Mouse (Mus musculus) embryonic stem cell, embryonic (primary cell): ENCODE data around the gene Babam2.

ENCODE experiments used
- CTCF ChIA-PET, 4 experiments: fragments of 300-600 bp in 2 of 4; fragments of 350-600 bp in 2 of 4; sonication (Branson Sonifier 250); formaldehyde crosslinking; loops; one replicate each; lab custom pipeline; 2022; ENCODE audit warnings: inconsistent platforms in 2 of 4; lab: Charles Lee
- POLR2A ChIA-PET, 4 experiments: fragments of 300-600 bp in 2 of 4; fragments of 350-600 bp in 2 of 4; sonication (Branson Sonifier 250); formaldehyde crosslinking; loops; one replicate each; lab custom pipeline; 2022; ENCODE audit warnings: antibody characterized with exemption in 4 of 4, inconsistent platforms in 1 of 4; lab: Charles Lee

Babam2 gene

GRCm38 (mm10) chr5:32053476-32053875, 356.0 kb downstream of the Babam2 start:
- ChIA-PET CTCF (interaction anchor here in 1 of 4 experiments (0.6 kb wide), 1 partner anchor 19 kb away, joined by 3 read pairs; no protein-coding TSS in a partner anchor), POLR2A (interaction anchor here in 3 of 4 experiments (0.5 to 1.2 kb wide), 7 partner anchors 11 to 1560 kb away, joined by 3 to 5 read pairs (median 3); no protein-coding TSS in a partner anchor)

- ChIA-PET POLR2A (interaction anchor here in 1 of 4 experiments (0.7 to 1.1 kb wide), 2 partner anchors 8 to 332 kb away, joined by 3 read pairs; no protein-coding TSS in a partner anchor), CTCF (interaction anchor here in 1 of 4 experiments (0.6 kb wide), 1 partner anchor 84 kb away, joined by 3 read pairs; no protein-coding TSS in a partner anchor)
Observed at GRCm38 (mm10) chr5:32055676-32056075, 358.2 kb downstream of the Babam2 start.

GRCm38 (mm10) chr5:32056126-32056525, 358.6 kb downstream of the Babam2 start:
- ChIA-PET POLR2A (interaction anchor here in 2 of 4 experiments (0.6 to 0.7 kb wide), 2 partner anchors 10 to 332 kb away, joined by 3 read pairs; no protein-coding TSS in a partner anchor), CTCF (no interaction called here)

DNA sequence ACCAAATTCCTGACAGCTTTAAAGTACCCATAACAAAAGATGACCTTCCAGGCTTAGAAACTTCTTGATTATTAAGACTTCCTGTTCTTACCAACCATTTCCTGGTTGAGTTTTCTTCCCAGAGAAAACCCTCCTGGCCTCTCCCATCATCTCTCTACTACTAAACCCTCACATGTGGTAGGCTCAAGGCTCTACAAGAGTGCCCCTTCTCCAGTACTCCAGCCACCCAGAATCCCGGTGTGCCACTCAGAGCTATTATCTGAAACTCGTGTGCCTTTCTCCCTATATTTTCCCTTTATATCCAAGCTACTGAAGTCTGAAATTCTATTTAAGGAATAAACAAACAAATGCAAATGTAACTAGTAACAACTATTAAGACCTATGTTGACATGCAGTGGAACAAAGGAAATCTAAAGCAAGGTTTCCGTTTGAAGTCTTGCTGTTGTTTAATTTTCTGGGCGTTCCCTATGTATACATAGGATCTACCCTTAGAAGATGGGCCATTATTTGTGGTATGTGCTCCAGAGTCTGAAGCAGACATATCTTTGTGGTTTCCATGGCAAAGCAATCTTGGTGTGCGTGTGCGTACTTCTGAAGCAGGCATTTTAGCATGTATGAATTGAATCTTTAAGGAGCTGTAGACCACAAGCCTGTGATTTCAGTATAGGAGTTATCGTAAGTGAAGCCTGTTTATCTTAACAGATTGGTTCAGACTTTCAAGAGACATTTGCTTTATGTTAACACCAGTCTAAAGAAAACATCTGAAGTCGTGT, 361.2 kb downstream of the Babam2 start:
- CTCF ChIA-PET: no interaction called here

GRCm38 (mm10) chr5:32059254-32059796, 361.8 kb downstream of the Babam2 start:
- ChIA-PET CTCF (interaction anchor here in 1 of 4 experiments (1.0 kb wide), 1 partner anchor 17 kb away, joined by 4 read pairs; no protein-coding TSS in a partner anchor), POLR2A (no interaction called here)

More for the DNA sequence above, 361.2 kb downstream of the Babam2 start:
- POLR2A ChIA-PET: no interaction called here

DNA sequence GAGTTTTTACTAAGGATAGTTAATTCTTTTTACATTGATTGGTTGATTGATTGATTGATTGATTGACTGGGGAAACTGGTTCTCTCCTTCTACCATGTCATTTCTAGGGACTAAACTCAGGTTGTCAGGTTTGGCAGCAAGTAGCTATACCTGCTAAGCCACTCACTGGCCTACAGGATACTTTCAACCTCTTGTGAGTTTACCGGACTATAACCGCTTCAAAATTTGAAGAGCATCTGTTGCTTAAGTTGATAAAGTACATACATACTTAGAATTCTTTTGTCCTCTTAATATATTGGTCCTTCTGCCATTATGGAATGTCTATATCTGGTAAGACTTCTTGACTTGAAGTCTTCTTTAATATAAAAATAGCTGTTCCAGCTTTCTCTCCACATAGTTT, 363.0 kb downstream of the Babam2 start:
- CTCF ChIA-PET: interaction anchor here in 1 of 4 experiments (1.0 kb wide), 1 partner anchor 16 kb away, joined by 4 read pairs; no protein-coding TSS in a partner anchor

GRCm38 (mm10) chr5:32061854-32062253, 364.4 kb downstream of the Babam2 start:
- POLR2A ChIA-PET: interaction anchor here in 1 of 4 experiments (1.0 kb wide), 2 partner anchors 9 to 11 kb away, joined by 3 read pairs; no protein-coding TSS in a partner anchor
- CTCF ChIA-PET: no interaction called here

More for the DNA sequence above, 363.0 kb downstream of the Babam2 start:
- POLR2A ChIA-PET: interaction anchor here in 1 of 4 experiments (0.7 kb wide), 1 partner anchor 921 kb away, joined by 3 read pairs; no protein-coding TSS in a partner anchor

DNA sequence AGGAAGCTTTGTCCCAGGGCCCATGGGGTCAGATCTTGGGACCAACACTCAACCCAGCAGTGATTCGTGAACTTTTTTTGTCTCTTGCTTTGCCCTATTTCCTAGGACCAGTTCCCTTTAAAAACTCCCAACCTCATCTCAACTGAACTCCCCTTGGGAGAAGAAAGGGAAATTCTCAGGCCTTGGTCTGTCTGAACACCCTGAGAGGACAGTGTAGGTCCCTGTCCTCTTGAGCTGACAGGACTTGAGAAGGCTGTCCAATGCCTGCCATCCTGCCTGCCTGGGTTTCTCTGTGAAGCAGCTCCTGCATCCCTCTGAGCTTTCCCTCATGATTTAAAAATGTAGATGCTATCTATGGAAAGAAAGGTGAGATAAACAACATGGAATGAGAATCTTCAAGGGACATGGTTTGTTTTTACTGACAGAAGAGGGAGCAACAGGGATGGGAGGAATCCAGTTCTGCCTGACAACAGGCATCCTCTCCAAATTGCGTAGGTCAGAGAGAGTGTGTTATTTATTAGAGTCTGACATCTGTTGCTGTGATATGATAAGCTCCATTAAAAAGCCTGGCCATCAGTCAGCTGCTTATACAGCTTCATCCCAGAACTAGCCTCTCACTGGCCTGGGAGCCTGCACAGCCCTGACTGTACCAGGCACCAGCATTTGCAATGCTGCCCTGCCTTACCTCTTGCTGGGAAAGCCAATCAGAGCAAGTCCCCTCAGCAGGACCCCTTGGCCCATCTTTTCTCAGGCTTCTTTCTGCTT, 367.0 kb downstream of the Babam2 start:
- ChIA-PET CTCF (interaction anchor here in 1 of 4 experiments (0.6 kb wide), 1 partner anchor 75 kb away, joined by 3 read pairs; no protein-coding TSS in a partner anchor), POLR2A (interaction anchor here in 1 of 4 experiments (0.6 to 1.2 kb wide), 4 partner anchors 9 to 166 kb away, joined by 3 to 5 read pairs (median 3); no protein-coding TSS in a partner anchor)

GRCm38 (mm10) chr5:32066015-32066734, 368.7 kb downstream of the Babam2 start:
- POLR2A ChIA-PET: interaction anchor here in 3 of 4 experiments (0.5 to 1.0 kb wide), 3 partner anchors 10 to 56 kb away, joined by 3 to 4 read pairs (median 3); no protein-coding TSS in a partner anchor

DNA sequence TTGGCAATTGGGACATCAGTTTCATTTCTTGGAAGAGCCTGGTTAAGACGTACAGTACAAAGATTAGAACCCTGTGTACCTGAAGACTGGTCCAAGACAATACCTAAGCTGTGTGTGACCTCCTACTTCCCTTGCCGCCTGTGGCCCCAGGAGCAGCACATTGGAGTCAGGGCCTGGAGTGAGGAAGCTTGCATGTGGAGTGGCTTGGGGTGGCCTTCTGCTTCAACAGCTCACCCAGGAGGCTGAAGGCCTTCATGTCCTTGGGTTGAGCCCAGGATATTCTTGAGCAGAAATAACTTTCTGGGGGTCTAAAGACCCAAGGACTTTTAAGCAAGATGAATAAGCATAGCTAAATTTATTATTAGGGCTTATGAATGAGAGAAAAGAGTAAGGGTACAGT, 369.4 kb downstream of the Babam2 start:
- ChIA-PET POLR2A (interaction anchor here in 2 of 4 experiments (0.7 to 1.0 kb wide), 2 partner anchors 13 to 56 kb away, joined by 3 to 4 read pairs; no protein-coding TSS in a partner anchor), CTCF (interaction anchor here in 1 of 4 experiments (0.6 kb wide), 1 partner anchor 712 kb away, joined by 4 read pairs; no protein-coding TSS in a partner anchor)

More at GRCm38 (mm10) chr5:32066015-32066734, 368.7 kb downstream of the Babam2 start:
- CTCF ChIA-PET: interaction anchor here in 3 of 4 experiments (0.6 kb wide), 3 partner anchors 22 to 711 kb away, joined by 4 read pairs; no protein-coding TSS in a partner anchor

DNA sequence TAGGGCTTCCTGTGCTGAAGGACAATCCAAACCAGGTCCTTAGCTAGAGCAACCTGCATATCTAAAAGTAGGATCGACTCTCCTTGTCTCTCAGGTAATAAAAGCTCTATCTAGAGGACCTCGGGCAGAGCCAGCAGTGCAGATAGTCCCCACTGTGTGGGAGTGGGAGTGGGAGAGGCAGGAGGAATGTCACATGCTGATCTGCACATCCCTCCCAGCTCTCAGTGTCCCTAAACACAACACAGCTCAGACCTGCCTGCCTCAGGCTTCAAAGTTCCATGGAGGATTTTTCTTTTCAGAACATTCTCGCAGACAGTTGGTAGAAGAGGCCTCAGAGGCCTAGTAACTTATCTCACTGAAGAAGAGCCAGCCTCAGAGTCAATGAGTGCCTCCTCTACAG, 371.1 kb downstream of the Babam2 start:
- ChIA-PET POLR2A (no interaction called here), CTCF (no interaction called here)

DNA sequence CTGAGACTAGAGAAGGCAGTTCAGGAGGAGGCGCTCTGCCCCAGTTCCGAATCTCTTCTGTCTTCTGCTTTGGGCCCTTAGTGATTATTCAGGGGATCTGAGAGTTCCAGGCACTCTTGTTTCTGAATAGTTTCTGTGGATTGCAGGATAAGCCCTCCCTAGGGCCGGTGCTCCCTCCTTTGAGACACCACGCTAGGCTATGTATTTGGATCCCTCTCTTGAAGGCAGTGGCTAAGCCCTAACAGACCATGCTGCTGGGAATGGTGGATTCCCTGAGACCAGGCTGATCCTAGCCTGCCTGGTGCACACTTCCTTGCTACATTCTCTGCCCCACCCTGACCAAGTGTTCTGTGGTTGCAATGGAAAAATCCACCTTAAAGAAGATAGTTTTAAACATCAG, 371.6 kb downstream of the Babam2 start:
- POLR2A ChIA-PET: no interaction called here
- CTCF ChIA-PET: no interaction called here

- CTCF ChIA-PET: no interaction called here
- POLR2A ChIA-PET: no interaction called here
Observed at GRCm38 (mm10) chr5:32069566-32070169, 372.2 kb downstream of the Babam2 start.

- ChIA-PET POLR2A (interaction anchor here in 1 of 4 experiments (0.6 kb wide), 1 partner anchor 479 kb away, joined by 3 read pairs; no protein-coding TSS in a partner anchor), CTCF (no interaction called here)
Observed at GRCm38 (mm10) chr5:32070781-32071180, 373.3 kb downstream of the Babam2 start.

- POLR2A ChIA-PET: interaction anchor here in 1 of 4 experiments (0.6 kb wide), 1 partner anchor 479 kb away, joined by 3 read pairs; no protein-coding TSS in a partner anchor
- CTCF ChIA-PET: no interaction called here
Observed at GRCm38 (mm10) chr5:32071314-32071713, 373.8 kb downstream of the Babam2 start.

- POLR2A ChIA-PET: no interaction called here
- CTCF ChIA-PET: no interaction called here
Observed at GRCm38 (mm10) chr5:32071824-32072223, 374.3 kb downstream of the Babam2 start.

DNA sequence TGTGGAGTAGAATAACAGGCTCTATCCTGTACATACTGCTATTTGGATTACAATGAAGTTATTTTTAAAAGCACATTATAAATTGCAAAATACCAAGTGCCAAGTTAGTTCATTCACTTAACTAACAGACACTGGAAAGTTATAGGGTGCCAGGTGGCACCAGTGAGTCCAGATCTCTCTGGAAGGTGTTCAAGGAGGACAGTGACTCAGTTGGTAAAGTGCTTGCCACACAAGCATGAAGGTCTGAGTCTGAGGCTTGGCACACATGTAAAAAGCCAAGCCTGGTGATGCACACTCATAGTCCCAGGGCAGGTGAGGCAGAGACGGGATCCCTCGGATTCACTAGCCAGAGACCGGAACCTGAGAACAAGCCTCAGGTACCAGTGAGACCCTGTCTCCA, 375.4 kb downstream of the Babam2 start:
- ChIA-PET CTCF (no interaction called here), POLR2A (interaction anchor here in 1 of 4 experiments (0.9 kb wide), 1 partner anchor 10 kb away, joined by 3 read pairs; no protein-coding TSS in a partner anchor)
